Mouse (Mus musculus) limb, embryonic 14.5 days (tissue): ENCODE results near the gene Ccdc163. TPM values are rescaled to one million over a fixed set of nuclear protein-coding genes. Genes with fewer than 3 reads are reported as not detected.
"Not testable (repeated sequence)": the region's sequence is repeated elsewhere in the genome, so short reads cannot be mapped to it uniquely, and the experiment has no call there.

Source experiments
- ATAC-seq: fragments of 200-750 bp; cut with Nextera tagmentation; 2 replicates; pipeline ENCODE4 v1.8.0; 2017; ENCODE audit warnings: low read depth, moderate number of reproducible peaks, moderate TSS enrichment; ENCODE audit not compliant: low FRiP score
- DNase-seq: peaks from one replicate; pipeline ENCODE4 v3.0.0-alpha.2; 2015; ENCODE audit warnings: low spot score
- H3K27ac ChIP-seq: fragments of 300-500 bp; sonication (generic); replicated peaks from 2 replicates; pipeline ENCODE4 v1.5.1; 2014; ENCODE audit warnings: low read depth, mild to moderate bottlenecking, low read length, moderate library complexity, mixed read lengths
- H3K27me3 ChIP-seq: fragments of 300-500 bp; sonication (generic); 2 replicates; pipeline ENCODE4 v1.6.1; 2014; ENCODE audit warnings: low read length, mixed read lengths; ENCODE audit not compliant: control insufficient read depth, insufficient read depth
- H3K36me3 ChIP-seq: fragments of 300-500 bp; sonication (generic); 2 replicates; pipeline ENCODE4 v1.6.1; 2014; ENCODE audit warnings: mild to moderate bottlenecking, low read length, moderate library complexity, mixed read lengths; ENCODE audit not compliant: control insufficient read depth, insufficient read depth
- H3K4me1 ChIP-seq: fragments of 300-500 bp; sonication (generic); 2 replicates; pipeline ENCODE4 v1.6.1; 2014; ENCODE audit warnings: antibody characterized with exemption, low read length, mixed read lengths; ENCODE audit not compliant: control insufficient read depth, insufficient read depth
- H3K4me2 ChIP-seq: fragments of 300-500 bp; sonication (generic); replicated peaks from 2 replicates; pipeline ENCODE4 v1.6.1; 2014; ENCODE audit warnings: low read depth, mild to moderate bottlenecking, low read length, moderate library complexity; ENCODE audit not compliant: severe bottlenecking
- H3K4me3 ChIP-seq: fragments of 300-500 bp; sonication (generic); replicated peaks from 2 replicates; pipeline ENCODE4 v1.5.1; 2014; ENCODE audit warnings: low read length
- H3K9ac ChIP-seq: fragments of 300-500 bp; sonication (generic); 2 replicates; pipeline ENCODE4 v1.6.1; 2014; ENCODE audit warnings: mild to moderate bottlenecking, low read depth, low read length, moderate library complexity; ENCODE audit not compliant: severe bottlenecking
- H3K9me3 ChIP-seq: fragments of 300-500 bp; sonication (generic); 2 replicates; pipeline ENCODE4 v1.6.1; 2016; ENCODE audit warnings: low read length; ENCODE audit not compliant: control insufficient read depth
- POLR2A ChIP-seq: fragments of 200-500 bp; IDR thresholded peaks from 2 replicates; pipeline ENCODE4 v1.8.0; 2012; ENCODE audit warnings: inconsistent platforms, mild to moderate bottlenecking, moderate library complexity, borderline replicate concordance; ENCODE audit not compliant: insufficient read depth, insufficient read length; ENCODE audit errors: extremely low read depth
- WGBS: fragments of 180-500 bp; shearing (Covaris S2); extraction: QIAGEN DNeasy Blood & Tissue Kit; methylation state at CpG from one replicate; pipeline ENCODE4 v1.1.7; 2014; 5-methylcytosine and 5-hydroxymethylcytosine counted together
- polyA plus RNA-seq, 2 experiments: library from polyadenylated mRNA; depleted of rRNA in 1 of 2; stranded (reverse) in 1 of 2; unstranded in 1 of 2; fragments of >200 nt; fragmentation: Nextera tagmentation in 1 of 2; extraction: Ambion mirVana in 1 of 2; gene quantifications; 2 replicates each; pipeline versions ENCODE4 v1.2.1 to v1.2.3; 2012 to 2014

Gene Ccdc163
- polyA plus RNA-seq, 2 experiments = 24.3 to 53.7 TPM

DNA sequence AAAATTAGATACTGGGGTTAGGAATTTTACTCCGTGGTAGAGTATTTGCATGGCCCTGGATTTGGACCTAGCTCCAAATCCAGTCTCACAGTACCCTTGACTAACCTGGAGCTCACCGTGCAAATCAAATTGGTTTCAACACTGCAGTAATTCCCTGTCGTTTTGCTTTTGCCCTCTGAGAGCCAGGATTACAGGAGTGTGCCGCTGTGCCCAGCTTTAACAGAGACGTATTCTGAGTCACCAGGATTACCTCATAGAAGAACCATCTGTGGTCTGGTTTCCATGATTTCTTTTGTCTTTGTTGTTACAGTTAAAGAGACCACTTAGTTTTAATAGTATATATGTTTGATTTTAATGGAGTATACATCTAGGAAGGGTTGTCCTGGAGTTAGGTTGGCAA, 29.2 kb upstream of the Ccdc163 start:
- TF ChIP-seq POLR2A = no peak
- no peak for DNase-seq
- no peak for ATAC-seq
- Histone ChIP-seq H3K27me3 (no peaks in the 10 kb centered on the region), H3K9me3 (no peaks in the 10 kb centered on the region), H3K4me2 (no peak overlapping the region), H3K9ac (no peak overlapping the region), H3K4me1 (no peaks in the 10 kb centered on the region), H3K27ac (no peak overlapping the region), H3K36me3 (no peaks in the 10 kb centered on the region), H3K4me3 (no peak overlapping the region)
- WGBS = 64% methylated on average over 5 of the region's 5 CpGs

DNA sequence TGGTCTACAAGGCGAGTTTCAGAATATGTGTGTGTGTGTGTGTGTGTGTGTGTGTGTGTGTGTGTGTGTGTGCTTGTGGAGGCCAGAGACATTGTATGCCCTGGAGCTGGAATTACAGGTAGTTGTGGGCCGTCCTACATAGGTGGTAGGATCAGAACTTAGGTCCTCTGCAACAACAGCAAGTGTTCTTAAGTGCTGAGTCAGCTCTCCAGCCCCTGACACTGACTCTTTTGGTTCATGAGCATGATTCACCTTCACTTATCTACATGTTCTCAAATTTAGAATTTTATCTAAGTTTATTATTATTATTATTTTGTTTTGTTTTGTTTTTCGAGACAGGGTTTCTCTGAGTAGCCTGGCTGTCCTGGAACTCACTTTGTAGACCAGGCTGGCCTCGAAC, 27.8 kb upstream of the Ccdc163 start:
- not testable (repeated sequence) for H3K4me3 ChIP-seq, H3K27ac ChIP-seq, H3K4me2 ChIP-seq, H3K36me3 ChIP-seq, H3K9ac ChIP-seq, H3K9me3 ChIP-seq, H3K4me1 ChIP-seq, H3K27me3 ChIP-seq, DNase-seq, ATAC-seq
- WGBS = 87% methylated on average over 4 of the region's 4 CpGs

DNA sequence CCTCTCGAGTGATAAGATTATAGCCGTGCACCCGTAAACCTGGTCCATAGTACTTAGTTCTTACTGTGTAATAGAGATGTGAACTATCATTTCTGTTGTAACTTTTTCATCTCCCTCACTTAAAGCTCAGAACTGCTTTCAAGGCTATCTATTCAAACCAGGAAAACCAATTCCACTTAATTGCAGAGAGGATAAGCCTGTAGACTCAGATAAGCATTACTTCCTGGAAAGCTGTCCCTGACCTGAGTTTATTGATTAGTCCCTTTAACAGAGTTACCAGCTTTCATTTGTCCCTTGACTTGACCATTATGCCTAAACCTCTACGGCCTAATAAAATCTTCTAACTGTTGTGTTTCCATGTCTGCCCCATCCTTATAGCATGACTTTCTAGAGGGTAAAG, 24.4 kb upstream of the Ccdc163 start:
- DNase-seq (no peak), ATAC-seq (no peak)

DNA sequence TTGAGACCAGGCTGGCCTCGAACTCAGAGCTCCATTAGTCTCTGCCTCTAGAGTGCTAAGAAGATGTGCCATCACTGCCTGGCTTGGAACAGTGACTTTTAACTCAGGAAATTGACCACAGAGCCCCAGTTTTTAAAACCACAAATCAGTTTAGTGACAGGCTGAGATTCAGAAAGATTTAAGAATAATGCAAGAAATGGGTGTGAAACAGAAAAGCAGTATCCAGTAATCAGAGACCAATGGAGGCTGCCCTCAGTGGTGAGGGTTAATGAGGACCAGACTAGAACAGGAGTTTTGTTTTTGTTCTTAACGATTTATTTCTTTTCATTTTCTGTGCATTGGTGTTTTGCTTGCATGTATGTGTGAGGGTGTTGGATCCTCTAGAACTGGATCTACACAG, 23.6 kb upstream of the Ccdc163 start:
- DNase-seq (no peak), ATAC-seq (no peak)
- H3K4me1 ChIP-seq = peaks cover 14% of the 10 kb centered on the region
- H3K4me2 ChIP-seq = peak overlapping the region; percentile 54
- peaks cover 21% of the 10 kb centered on the region for H3K36me3 ChIP-seq
- peak overlapping the region; percentile 97 for H3K27ac ChIP-seq
- 60% methylated on average over 2 of the region's 2 CpGs for WGBS
- peak overlapping the region; percentile 81; the same call in 1 of the 2 replicates for H3K9ac ChIP-seq
- no peak for TF ChIP-seq POLR2A
- no peaks in the 10 kb centered on the region for H3K27me3 ChIP-seq
- no peaks in the 10 kb centered on the region for H3K9me3 ChIP-seq
- peak overlapping the region; percentile 65 for H3K4me3 ChIP-seq

More for the DNA sequence above, 24.4 kb upstream of the Ccdc163 start:
- Histone ChIP-seq H3K27me3 (no peaks in the 10 kb centered on the region), H3K9ac (no peak overlapping the region), H3K4me3 (no peak overlapping the region), H3K36me3 (peaks cover 14% of the 10 kb centered on the region), H3K27ac (no peak overlapping the region), H3K4me2 (no peak overlapping the region), H3K4me1 (peaks cover 14% of the 10 kb centered on the region), H3K9me3 (no peaks in the 10 kb centered on the region)
- 93% methylated on average over 4 of the region's 4 CpGs for WGBS
- TF ChIP-seq POLR2A = no peak

DNA sequence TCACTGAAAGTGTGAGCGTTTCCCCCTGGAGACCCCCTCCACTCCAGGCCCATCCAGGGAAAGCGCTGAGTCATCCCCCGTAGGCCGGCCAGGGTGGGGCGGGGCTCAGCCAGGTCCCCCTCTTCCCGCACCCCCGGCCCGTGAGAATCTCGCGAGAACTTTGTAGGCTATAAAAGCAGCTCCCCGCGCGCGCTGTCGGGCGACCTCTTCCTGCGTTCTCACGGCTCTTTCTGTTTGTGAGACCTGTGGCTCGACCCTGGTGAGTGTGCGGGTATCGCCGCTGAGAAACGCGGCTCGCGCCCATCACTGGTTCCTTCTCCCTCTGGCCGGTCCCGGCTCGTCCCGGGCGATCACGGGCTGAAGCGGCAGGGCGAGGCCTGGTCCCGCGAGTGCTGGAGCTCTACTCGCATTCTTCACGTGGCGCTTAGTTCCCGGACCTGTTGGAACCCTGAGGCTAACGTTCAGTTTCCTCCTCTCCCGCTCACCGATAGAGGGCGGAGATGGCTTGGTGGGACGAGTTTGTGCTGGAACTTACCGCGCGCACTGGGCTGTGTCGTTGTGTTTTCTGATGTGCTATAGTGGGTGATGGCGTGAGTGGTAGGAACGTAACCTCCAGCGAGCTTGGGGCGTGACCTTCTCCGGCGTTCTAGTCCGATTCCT, 22.8 kb upstream of the Ccdc163 start, which contains the start of gene Prdx1:
Gene Prdx1, plus strand, starts transcription at position 143 of the 660 bp plus-strand sequence.
- H3K9ac ChIP-seq = peak within 1 kb of the TSS; percentile 81
- peak within 1 kb of the TSS; percentile 97 for H3K27ac ChIP-seq
- H3K4me3 ChIP-seq = peak within 1 kb of the TSS; percentile 65
- peak; percentile 98; the same call in 1 of the 2 replicates for TF ChIP-seq POLR2A
- peaks cover 14% of the 10 kb centered on the region for H3K4me1 ChIP-seq
- H3K4me2 ChIP-seq = peak within 1 kb of the TSS; percentile 54
- no peaks in the 10 kb centered on the region for H3K9me3 ChIP-seq
- under 1% methylated on average over 51 of the region's 56 CpGs for WGBS
- peaks cover 29% of the 10 kb centered on the region for H3K36me3 ChIP-seq
- DNase-seq (peak; percentile 93), ATAC-seq (peak; percentile 98)
- H3K27me3 ChIP-seq = no peaks in the 10 kb centered on the region

DNA sequence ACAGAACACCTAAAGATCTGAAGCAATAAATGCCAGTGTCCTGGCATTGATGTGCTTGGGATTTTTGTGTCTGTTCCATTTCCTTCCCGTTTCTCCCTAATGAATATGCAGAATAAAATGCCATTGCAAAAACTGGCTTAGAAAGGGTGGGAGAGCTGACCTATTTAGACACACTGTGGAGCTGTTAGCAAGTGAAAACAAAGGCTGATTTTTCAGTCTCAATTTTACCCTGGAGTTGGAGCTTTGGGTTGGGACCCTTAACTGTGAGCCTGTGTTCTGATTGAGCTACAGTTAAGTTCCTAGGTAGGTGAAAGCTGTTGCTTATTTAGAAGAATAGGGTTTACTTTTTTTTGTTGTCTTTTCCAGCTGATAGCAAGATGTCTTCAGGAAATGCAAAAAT, 21.3 kb upstream of the Ccdc163 start:
- ATAC-seq = no peak
- TF ChIP-seq POLR2A = no peak
- Histone ChIP-seq H3K9me3 (no peaks in the 10 kb centered on the region), H3K36me3 (peaks cover 44% of the 10 kb centered on the region), H3K9ac (peak overlapping the region; percentile 81), H3K27ac (no peak overlapping the region), H3K27me3 (no peaks in the 10 kb centered on the region), H3K4me1 (peaks cover 14% of the 10 kb centered on the region), H3K4me2 (peak overlapping the region; percentile 54), H3K4me3 (peak overlapping the region; percentile 65)
- WGBS = 30% methylated on average over 1 of the region's 1 CpGs
- no peak for DNase-seq
